Mouse (Mus musculus): Measurements from ENCODE around the gene Olfr787. TPM values are rescaled to one million over a fixed set of nuclear protein-coding genes. Genes with fewer than 3 reads are reported as not detected.

The Olfr787 gene
- polyA plus RNA-seq (2015; fragmentation: Nextera tagmentation; extraction: Ambion mirVana), result not detected in 2 replicates

DNA sequence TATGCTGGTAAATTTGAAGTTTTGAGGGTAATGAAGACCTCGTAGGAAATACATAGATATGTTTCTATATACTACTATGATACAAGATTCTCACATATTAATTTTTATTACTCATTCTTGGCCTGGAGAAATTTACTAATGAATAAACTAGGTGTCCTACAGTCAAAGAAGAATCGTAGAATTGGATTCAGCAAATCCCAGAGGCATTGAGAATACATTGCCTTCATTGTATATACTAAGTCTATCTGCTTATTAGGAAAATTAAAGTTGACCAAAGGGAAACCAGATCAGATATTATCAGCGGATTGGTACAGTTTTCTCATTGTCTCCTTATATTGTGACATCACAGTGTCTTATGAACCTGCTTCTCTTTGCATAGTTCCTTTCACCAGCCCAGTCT lies at the start of gene Olfr787:
TSS of gene Olfr787 (plus strand) at position 301 of the 400 bp plus-strand sequence.
- Histone ChIP-seq H3K9ac (ENCODE audit: low read length) (no peak within 1 kb of the TSS), H3K27me3 (ENCODE audit: control insufficient read depth, insufficient read depth, low read length) (no peaks in the 10 kb centered on the region), H3K4me1 (ENCODE audit: control insufficient read depth, insufficient read depth, low read length) (no peaks in the 10 kb centered on the region), H3K36me3 (ENCODE audit: control insufficient read depth, insufficient read depth) (no peaks in the 10 kb centered on the region), H3K4me3 (ENCODE audit: low read length) (no peak within 1 kb of the TSS), H3K9me3 (replicated peaks; ENCODE audit: control insufficient read depth, low read length) (no peaks in the 10 kb centered on the region), H3K27ac (ENCODE audit: low read length) (no peak within 1 kb of the TSS), H3K4me2 (ENCODE audit: low read depth, low read length) (no peak within 1 kb of the TSS)
- no peak for ATAC-seq (replicated peaks; ENCODE audit: extremely low read depth, insufficient read depth, low FRiP score)
- 72% methylated on average over 3 of the region's 3 CpGs for WGBS

DNA sequence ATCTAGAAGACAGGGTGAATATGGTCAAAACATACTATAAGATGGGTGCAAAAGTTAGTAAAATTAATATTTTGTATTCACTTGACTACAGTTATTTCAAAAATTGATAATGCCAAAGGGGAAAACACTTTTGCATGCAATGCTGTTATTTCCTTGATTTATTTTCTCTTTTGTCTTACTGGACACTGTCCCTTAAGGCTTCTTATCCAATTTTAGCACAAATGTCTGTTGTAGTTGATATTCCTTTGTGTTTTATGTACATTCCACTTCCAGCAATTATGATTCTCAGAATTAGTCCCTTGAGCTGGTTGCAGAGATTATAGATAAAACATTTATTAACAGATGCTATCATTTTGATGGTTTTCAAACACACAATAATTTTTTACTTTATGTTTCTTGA lies 34.7 kb upstream of the Olfr787 start, which contains the start of gene Olfr786:
TSS of gene Olfr786 (plus strand) at position 301 of the 400 bp plus-strand sequence.
- H3K4me1 ChIP-seq (ENCODE audit: control insufficient read depth, insufficient read depth, low read length), result no peaks in the 10 kb centered on the region
- H3K9me3 ChIP-seq (replicated peaks; ENCODE audit: control insufficient read depth, low read length), result no peaks in the 10 kb centered on the region
- H3K4me2 ChIP-seq (ENCODE audit: low read depth, low read length), result no peak within 1 kb of the TSS
- H3K4me3 ChIP-seq (ENCODE audit: low read length), result no peak within 1 kb of the TSS
- H3K27ac ChIP-seq (ENCODE audit: low read length), result no peak within 1 kb of the TSS
- H3K9ac ChIP-seq (ENCODE audit: low read length), result no peak within 1 kb of the TSS
- no peaks in the 10 kb centered on the region for H3K36me3 ChIP-seq (ENCODE audit: control insufficient read depth, insufficient read depth)
- no peaks in the 10 kb centered on the region for H3K27me3 ChIP-seq (ENCODE audit: control insufficient read depth, insufficient read depth, low read length)
- no peak for ATAC-seq (replicated peaks; ENCODE audit: extremely low read depth, insufficient read depth, low FRiP score)

DNA sequence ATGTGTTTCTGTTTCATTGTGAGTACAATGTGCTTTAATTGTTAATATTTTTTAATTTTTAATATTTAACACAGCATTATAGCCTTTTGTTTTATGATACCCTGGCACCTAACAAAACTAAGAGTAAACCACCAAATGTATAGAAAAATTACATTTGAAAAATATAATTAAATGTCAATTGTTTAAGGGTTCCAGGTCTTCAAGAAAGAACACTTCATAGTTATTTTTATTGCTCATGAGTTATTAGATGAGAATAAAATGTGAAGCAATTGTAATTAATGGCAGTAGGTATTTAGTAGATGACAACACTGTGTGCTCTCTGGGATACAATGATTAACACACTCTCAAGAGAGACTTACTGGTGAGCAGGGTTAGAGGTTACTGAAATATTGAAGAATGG lies 9.0 kb downstream of the Olfr787 start, which contains the start of gene Olfr788:
TSS of gene Olfr788 (plus strand) at position 301 of the 400 bp plus-strand sequence.
- Histone ChIP-seq H3K4me2 (ENCODE audit: low read depth, low read length) (no peak within 1 kb of the TSS), H3K9me3 (replicated peaks; ENCODE audit: control insufficient read depth, low read length) (no peaks in the 10 kb centered on the region), H3K27me3 (ENCODE audit: control insufficient read depth, insufficient read depth, low read length) (no peaks in the 10 kb centered on the region), H3K4me3 (ENCODE audit: low read length) (no peak within 1 kb of the TSS), H3K4me1 (ENCODE audit: control insufficient read depth, insufficient read depth, low read length) (no peaks in the 10 kb centered on the region), H3K9ac (ENCODE audit: low read length) (no peak within 1 kb of the TSS), H3K27ac (ENCODE audit: low read length) (no peak within 1 kb of the TSS), H3K36me3 (ENCODE audit: control insufficient read depth, insufficient read depth) (no peaks in the 10 kb centered on the region)
- no peak for ATAC-seq (replicated peaks; ENCODE audit: extremely low read depth, insufficient read depth, low FRiP score)

DNA sequence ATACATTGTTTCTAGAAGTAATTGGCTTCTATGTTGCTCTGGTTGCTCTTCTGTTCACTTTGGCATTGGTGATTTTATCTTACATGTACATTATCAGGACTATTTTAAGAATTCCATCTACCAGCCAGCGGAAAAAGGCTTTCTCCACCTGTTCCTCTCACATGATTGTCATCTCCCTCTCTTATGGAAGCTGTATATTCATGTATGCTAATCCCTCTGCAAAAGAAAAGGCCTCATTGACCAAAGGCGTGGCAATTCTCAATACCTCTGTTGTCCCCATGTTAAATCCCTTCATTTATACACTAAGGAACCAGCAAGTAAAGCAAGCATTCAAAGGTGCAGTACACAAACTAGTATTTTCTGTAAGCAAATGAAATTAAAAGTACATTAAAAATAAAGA lies 11.6 kb downstream of the Olfr787 start:
- no peaks in the 10 kb centered on the region for H3K9me3 ChIP-seq (replicated peaks; ENCODE audit: control insufficient read depth, low read length)
- H3K9ac ChIP-seq (ENCODE audit: low read length), result no peak overlapping the region
- no peak for ATAC-seq (replicated peaks; ENCODE audit: extremely low read depth, insufficient read depth, low FRiP score)
- no peaks in the 10 kb centered on the region for H3K36me3 ChIP-seq (ENCODE audit: control insufficient read depth, insufficient read depth)
- no peak overlapping the region for H3K4me3 ChIP-seq (ENCODE audit: low read length)
- H3K4me2 ChIP-seq (ENCODE audit: low read depth, low read length), result no peak overlapping the region
- WGBS, result 62% methylated on average over 2 of the region's 2 CpGs
- no peaks in the 10 kb centered on the region for H3K4me1 ChIP-seq (ENCODE audit: control insufficient read depth, insufficient read depth, low read length)
- H3K27ac ChIP-seq (ENCODE audit: low read length), result no peak overlapping the region
- H3K27me3 ChIP-seq (ENCODE audit: control insufficient read depth, insufficient read depth, low read length), result no peaks in the 10 kb centered on the region

DNA sequence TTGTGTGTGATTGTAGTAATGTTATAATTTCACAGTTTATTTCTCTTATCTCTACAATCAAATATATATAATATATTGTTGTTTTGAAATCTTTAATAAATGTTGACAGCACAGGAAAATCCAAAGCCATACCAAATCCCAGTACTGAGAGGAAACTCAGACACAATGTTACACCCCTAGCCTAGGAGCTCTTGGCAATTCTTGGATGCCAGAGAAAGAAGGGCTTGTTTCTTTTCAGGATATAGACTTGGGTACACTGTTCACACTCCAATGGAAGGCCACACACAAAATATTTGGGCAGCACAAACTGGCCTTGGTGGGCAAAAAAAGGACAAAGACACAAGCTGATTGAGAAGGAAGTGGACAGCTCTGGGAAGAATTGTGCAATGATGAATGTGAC lies 12.1 kb downstream of the Olfr787 start:
- no peaks in the 10 kb centered on the region for H3K4me1 ChIP-seq (ENCODE audit: control insufficient read depth, insufficient read depth, low read length)
- H3K4me3 ChIP-seq (ENCODE audit: low read length), result no peak overlapping the region
- H3K9me3 ChIP-seq (replicated peaks; ENCODE audit: control insufficient read depth, low read length), result no peaks in the 10 kb centered on the region
- no peak overlapping the region for H3K9ac ChIP-seq (ENCODE audit: low read length)
- H3K36me3 ChIP-seq (ENCODE audit: control insufficient read depth, insufficient read depth), result no peaks in the 10 kb centered on the region
- no peak overlapping the region for H3K4me2 ChIP-seq (ENCODE audit: low read depth, low read length)
- ATAC-seq (replicated peaks; ENCODE audit: extremely low read depth, insufficient read depth, low FRiP score), result no peak
- no peaks in the 10 kb centered on the region for H3K27me3 ChIP-seq (ENCODE audit: control insufficient read depth, insufficient read depth, low read length)
- no peak overlapping the region for H3K27ac ChIP-seq (ENCODE audit: low read length)

DNA sequence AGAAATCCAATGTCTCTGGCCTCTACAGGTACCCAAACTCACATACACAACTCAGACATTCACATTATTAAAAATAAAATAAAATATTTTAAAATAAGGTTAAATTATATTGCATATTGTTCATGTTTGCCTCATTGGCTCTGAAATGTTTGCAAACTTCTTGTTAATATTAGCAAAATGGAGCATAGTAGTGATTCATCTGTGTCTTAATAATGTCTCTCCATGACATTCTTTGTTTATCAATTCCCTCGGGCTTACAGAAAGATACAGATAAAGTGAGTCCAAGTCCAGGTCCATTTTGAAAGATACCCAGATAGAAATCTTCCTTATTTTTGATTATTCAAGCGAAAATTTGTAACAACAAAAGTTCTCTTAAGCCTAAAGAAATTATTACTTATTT lies 22.8 kb downstream of the Olfr787 start, which contains the start of gene Olfr789:
TSS of gene Olfr789 (plus strand) at position 301 of the 400 bp plus-strand sequence.
- H3K4me2 ChIP-seq (ENCODE audit: low read depth, low read length), result no peak within 1 kb of the TSS
- H3K9ac ChIP-seq (ENCODE audit: low read length), result no peak within 1 kb of the TSS
- no peak within 1 kb of the TSS for H3K27ac ChIP-seq (ENCODE audit: low read length)
- no peaks in the 10 kb centered on the region for H3K9me3 ChIP-seq (replicated peaks; ENCODE audit: control insufficient read depth, low read length)
- no peaks in the 10 kb centered on the region for H3K27me3 ChIP-seq (ENCODE audit: control insufficient read depth, insufficient read depth, low read length)
- no peaks in the 10 kb centered on the region for H3K4me1 ChIP-seq (ENCODE audit: control insufficient read depth, insufficient read depth, low read length)
- ATAC-seq (replicated peaks; ENCODE audit: extremely low read depth, insufficient read depth, low FRiP score), result no peak
- H3K36me3 ChIP-seq (ENCODE audit: control insufficient read depth, insufficient read depth), result no peaks in the 10 kb centered on the region
- no peak within 1 kb of the TSS for H3K4me3 ChIP-seq (ENCODE audit: low read length)
- WGBS, result 47% methylated on average over 2 of the region's 2 CpGs

DNA sequence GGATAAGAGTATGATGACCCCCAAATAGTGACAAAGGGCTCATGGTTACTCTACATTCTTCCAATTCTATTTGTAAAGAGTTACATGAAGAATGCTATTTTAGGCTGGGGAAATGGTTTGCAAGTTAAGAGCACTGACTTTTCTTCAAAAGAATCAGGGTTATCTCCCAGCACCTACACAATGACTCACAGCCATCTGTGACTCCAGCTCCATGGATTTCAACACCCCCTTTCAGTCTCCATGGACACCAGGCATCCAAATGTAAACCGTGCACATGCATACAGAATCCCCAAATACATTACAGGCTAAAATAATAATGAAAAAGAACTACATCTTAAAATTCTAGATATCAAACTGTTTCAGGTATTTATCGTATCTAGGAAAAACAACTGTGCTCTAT lies 28.4 kb downstream of the Olfr787 start:
- H3K27ac ChIP-seq (ENCODE audit: low read length), result no peak overlapping the region
- H3K27me3 ChIP-seq (ENCODE audit: control insufficient read depth, insufficient read depth, low read length), result no peaks in the 10 kb centered on the region
- ATAC-seq (replicated peaks; ENCODE audit: extremely low read depth, insufficient read depth, low FRiP score), result no peak
- 71% methylated on average over 2 of the region's 2 CpGs for WGBS
- no peak overlapping the region for H3K9ac ChIP-seq (ENCODE audit: low read length)
- H3K4me1 ChIP-seq (ENCODE audit: control insufficient read depth, insufficient read depth, low read length), result no peaks in the 10 kb centered on the region
- no peaks in the 10 kb centered on the region for H3K9me3 ChIP-seq (replicated peaks; ENCODE audit: control insufficient read depth, low read length)
- no peak overlapping the region for H3K4me2 ChIP-seq (ENCODE audit: low read depth, low read length)
- H3K4me3 ChIP-seq (ENCODE audit: low read length), result no peak overlapping the region
- H3K36me3 ChIP-seq (ENCODE audit: control insufficient read depth, insufficient read depth), result no peaks in the 10 kb centered on the region

DNA sequence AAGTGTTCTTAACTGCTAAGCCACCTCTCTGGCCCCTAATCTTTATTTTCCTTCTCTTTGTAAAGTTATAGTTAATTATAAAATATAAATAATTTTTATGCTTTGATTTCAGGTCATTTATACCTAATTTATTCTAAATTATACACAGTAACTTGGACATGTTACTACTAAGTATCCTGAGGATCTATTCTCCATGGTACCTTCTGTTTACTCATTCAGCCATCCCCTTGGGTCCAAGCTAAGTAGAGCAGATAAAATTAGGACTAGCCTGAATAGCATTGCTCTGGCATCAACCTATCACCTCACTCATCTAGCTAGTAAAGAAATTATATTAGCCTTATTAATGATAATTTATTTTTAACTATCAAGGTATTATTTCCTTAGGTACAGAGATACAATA lies 36.5 kb downstream of the Olfr787 start, which contains the start of gene Olfr790:
TSS of gene Olfr790 (plus strand) at position 301 of the 400 bp plus-strand sequence.
- H3K4me2 ChIP-seq (ENCODE audit: low read depth, low read length), result no peak within 1 kb of the TSS
- ATAC-seq (replicated peaks; ENCODE audit: extremely low read depth, insufficient read depth, low FRiP score), result no peak
- no peaks in the 10 kb centered on the region for H3K4me1 ChIP-seq (ENCODE audit: control insufficient read depth, insufficient read depth, low read length)
- H3K27ac ChIP-seq (ENCODE audit: low read length), result no peak within 1 kb of the TSS
- no peaks in the 10 kb centered on the region for H3K9me3 ChIP-seq (replicated peaks; ENCODE audit: control insufficient read depth, low read length)
- H3K27me3 ChIP-seq (ENCODE audit: control insufficient read depth, insufficient read depth, low read length), result no peaks in the 10 kb centered on the region
- H3K36me3 ChIP-seq (ENCODE audit: control insufficient read depth, insufficient read depth), result no peaks in the 10 kb centered on the region
- H3K9ac ChIP-seq (ENCODE audit: low read length), result no peak within 1 kb of the TSS
- no peak within 1 kb of the TSS for H3K4me3 ChIP-seq (ENCODE audit: low read length)
